Mouse (Mus musculus): ENCODE measurements around the gene Ace. TPM values are rescaled to one million over a fixed set of nuclear protein-coding genes. Genes with fewer than 3 reads are reported as not detected.

The Ace gene
- 6.3 and 8.5 TPM in 2 replicates for polyA plus RNA-seq (2012; rRNA removed)

DNA sequence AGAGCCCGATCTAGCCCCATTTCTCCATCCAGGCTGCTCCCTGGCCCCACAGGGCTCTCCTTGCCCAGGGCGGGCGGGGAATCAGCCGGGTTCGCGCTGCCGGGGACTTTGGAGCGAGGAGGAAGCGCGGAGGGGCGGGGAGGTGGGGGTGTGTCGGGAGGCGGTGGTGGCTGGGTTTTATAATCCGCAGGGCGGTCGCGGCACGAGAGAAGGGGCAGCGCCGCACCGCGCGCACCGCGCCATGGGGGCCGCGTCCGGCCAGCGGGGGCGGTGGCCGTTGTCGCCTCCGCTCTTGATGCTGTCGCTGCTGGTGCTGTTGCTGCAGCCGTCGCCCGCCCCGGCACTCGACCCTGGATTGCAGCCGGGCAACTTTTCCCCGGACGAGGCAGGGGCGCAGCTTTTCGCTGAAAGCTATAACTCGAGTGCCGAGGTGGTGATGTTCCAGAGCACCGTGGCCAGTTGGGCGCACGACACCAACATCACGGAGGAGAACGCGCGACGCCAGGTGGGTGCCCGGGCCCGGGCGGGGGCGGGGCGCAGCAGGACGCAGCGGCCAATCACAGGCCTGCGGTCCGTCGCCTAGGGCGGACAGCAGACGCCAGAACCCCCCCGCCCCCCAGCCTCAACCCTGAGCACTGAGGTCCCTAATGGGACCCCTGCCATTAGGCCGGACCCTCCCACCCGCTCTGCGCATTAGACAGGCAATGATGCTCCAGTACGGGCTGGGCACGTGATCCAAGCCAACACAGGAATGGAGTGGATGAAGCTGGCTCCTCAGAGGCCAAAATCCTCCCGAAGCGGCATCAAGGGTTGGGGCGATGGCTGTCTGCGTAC lies at the start of gene Ace:
Gene Ace, plus strand, starts transcription at position 205 of the 834 bp plus-strand sequence.
- DNase-seq (ENCODE audit: extremely low spot score in 1 of 2, low spot score in 1 of 2) = no peak

DNA sequence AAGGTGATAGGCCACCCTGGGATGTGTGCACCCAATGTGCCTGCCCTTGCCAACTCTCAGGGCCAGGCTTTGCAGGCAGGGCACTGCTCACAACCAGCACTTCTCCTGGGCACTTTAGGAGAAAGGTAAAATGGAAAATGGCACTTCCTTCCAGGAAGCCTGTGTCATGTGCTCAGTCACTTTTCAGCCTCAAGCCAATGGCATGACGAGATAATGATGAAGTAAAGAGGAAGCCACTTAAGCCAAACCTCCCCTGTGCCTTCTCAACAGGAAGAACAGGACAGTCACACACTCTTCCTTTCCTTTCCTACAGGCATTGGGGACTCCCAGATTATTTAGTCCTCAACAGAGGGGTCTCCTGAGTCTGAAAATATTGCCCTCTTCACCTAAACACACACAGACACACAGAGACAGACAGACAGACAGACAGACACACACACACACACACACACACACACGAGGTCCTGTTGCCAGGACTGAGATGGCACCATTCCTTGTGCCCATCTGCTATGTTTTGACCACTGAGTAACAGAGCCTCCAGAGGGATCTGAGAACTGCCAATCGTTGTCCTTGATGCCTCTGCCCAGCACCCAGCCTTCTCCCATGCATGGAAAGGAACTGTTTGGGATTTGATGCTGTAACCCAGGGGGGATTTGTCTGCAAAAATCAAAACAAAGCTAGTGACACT lies 47.5 kb upstream of the Ace start:
- DNase-seq (ENCODE audit: extremely low spot score in 1 of 2, low spot score in 1 of 2) = no peak

DNA sequence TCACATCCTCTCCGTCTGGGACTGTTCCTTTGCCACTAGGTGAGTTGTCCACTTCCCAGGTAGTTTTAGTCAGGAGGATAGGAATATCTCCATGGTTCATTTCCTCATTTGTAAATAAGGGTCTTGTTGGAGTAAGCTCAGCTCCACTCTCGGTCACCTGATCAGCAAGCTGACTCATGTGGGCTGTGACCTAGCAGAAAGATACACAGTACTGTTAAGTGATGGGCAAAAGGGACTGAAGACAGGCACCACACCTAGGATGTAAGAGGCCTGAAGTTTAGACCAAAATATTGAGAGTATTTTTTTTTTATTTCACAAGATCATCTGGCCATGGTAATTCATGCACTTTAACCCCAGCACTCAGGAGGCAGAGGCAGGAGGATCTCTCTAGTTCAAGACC lies 46.9 kb upstream of the Ace start:
- no peak for DNase-seq (ENCODE audit: extremely low spot score in 1 of 2, low spot score in 1 of 2)

DNA sequence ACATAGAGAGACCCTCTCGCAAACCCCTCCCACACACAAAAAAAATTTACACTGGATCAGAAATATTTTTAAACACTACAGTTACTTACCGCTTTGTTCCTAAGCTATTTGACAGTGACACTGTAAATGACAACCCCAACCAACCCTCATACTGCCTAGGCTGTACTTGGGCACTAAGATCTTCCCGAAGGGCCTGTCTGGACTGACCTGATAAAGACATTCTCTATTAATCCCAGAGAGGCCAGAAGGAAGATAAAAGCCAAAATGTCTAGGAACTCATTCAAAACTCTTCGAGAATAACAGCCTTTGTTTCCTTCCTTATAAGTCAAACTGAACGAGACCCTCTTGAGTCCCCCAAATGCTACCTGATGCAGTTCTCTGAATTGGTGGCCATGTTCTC lies 46.5 kb upstream of the Ace start:
- no peak for DNase-seq (ENCODE audit: extremely low spot score in 1 of 2, low spot score in 1 of 2)

DNA sequence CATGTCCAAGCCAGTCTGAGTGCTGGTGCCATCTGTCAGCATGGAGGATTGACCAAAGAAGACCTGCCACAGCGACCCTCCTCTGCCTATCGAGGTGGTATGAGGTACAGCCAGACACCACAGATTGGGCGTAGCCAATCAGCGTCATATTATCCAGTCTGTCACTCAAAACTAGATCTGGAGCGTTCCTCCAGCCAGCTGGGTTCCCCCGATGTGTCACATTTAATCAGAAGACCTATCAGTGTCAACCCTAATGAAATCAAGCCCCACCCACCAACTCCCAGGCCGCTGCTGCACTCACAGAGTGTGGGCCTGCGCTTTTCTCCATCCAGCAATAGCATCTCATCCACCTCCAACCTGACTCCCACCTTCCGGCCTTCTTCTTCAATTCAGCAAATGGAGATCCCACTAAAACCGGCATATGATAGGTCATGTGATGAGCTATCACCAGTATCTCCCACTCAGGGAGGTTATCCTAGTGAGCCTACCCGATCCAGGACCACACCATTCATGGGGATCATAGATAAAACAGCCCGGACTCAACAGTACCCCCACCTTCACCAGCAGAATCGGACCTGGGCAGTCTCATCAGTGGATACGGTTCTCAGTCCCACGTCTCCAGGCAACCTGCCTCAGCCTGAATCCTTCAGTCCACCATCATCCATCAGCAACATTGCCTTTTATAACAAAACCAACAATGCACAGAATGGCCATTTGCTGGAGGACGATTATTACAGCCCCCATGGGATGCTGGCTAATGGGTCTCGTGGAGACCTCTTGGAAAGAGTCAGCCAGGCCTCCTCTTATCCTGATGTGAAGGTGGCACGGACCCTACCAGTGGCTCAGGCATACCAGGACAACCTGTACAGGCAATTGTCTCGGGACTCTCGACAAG lies 44.7 kb upstream of the Ace start:
- DNase-seq (ENCODE audit: extremely low spot score in 1 of 2, low spot score in 1 of 2) = peak in 1 of 2 experiments; percentile 56

DNA sequence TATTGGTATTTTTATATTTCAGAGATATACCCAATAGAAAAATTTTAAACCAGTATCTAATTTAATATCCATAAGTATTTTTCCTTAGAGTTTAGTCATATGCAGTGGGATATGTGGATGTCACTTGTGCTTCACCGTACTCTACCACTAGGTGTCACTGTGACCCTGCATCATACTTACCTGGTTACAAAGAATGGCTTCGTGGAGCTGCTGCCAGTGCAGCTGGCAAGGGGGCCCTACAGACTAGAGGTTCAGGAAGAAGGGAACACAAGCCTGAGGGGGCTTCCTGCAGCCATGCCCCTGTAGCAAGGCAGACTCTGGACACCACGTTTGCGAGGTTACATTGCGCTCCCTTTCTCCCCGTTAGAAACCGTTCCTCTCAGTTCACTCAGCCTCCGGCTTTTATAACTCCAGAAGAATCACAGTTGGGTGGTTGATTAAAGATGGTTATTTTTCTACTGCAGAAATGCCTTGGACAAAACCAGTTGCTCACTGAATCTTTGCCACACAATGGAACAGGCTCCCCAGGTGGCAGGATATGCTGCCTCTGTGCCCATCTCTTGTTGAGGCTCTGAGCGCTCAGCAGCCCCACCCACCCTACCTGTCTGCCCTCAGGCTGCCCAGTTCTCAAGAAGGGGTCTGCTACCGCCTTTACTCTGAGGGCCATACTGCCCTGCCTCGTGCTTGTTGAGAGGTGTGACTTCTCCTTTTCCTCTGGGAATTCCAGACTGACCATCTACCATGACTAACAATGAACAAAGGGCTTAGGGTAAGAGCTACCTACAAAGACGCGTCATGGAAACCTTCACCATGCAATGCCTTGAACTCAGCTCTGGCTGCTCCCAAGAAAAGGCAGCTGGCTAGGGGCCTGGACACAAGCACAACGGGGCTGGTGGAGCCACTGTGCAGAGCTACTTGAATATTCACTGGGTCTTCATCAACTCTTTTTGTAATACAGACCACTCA lies 40.4 kb upstream of the Ace start:
- DNase-seq (ENCODE audit: extremely low spot score in 1 of 2, low spot score in 1 of 2) = peak; percentile 42 to 90

DNA sequence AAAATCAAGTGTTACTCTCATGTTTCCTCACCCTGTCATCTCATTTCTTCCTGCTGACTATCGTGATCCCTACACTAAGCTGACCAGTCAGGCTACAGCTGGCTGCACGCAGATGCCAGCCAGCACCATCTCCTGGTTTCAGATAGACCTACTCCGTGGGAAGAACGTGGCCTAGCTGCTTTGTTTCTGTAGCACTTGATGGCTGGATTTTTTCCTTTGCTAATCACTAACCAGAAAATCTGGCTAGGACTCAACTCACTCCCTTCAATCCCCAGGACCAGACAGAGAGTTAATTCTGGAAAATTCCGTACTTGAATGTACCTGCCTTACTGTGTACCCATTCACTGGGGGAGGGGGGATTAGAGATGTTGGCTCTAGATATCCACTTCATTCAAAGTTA lies 39.6 kb upstream of the Ace start:
- no peak for DNase-seq (ENCODE audit: extremely low spot score in 1 of 2, low spot score in 1 of 2)

DNA sequence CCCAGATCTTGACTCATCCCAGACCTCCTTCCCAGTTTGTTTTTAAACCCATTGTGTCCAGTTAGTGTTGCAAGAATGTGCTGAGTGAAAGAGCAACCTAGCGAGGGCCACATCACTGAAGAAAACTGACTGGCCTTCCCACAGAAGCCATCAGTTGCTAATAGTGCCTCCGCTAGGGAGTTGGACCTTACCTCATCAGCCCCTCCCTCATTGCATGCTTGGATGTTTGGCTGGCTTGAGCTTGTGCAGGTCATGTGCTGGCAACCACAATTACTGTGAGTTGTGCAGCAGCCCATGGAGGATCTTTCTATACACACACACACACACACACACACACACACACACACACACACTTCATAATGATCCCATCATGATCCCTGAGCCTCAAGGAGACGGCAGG lies 36.4 kb upstream of the Ace start:
- no peak for DNase-seq (ENCODE audit: extremely low spot score in 1 of 2, low spot score in 1 of 2)

DNA sequence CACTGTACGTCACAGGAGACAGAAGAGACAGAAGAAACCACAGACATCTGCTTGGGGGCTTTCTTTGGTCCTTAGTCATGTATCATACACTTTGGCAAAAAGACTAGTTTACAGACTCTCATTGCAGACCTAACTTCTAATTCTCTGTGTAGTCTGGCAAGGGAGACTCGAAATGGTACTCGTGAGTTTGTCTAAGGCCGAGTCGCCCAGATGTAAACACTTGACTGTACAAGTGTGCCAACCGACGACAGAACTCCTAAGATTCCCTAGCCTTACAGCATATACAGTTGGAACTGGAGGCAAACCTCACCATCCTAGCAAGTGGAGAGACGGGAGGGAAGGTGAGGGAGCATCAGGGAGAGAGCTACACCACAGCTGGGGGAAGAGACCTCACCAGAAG lies 34.0 kb upstream of the Ace start:
- DNase-seq (ENCODE audit: extremely low spot score in 1 of 2, low spot score in 1 of 2) = no peak

DNA sequence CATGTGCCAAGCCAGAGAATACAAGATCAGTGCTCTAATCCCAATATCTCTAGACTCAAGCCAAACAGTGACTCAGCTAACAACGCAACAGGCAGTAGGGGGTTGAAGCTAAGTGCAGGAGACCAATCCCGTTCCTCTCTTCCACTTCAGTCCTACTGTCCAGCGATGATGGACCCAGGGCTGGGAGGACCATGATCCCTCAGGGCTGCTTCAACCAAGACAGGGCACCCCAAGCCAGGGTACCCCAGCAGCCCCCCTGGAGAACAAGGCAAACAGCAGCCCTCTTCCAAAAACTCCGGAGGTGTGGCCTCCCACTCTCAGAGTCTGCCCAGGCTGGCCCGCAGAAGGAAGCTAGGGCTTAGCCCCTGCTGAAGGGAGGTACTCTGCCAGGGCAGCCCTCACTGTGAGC lies 33.4 kb upstream of the Ace start:
- DNase-seq (ENCODE audit: extremely low spot score in 1 of 2, low spot score in 1 of 2) = no peak

DNA sequence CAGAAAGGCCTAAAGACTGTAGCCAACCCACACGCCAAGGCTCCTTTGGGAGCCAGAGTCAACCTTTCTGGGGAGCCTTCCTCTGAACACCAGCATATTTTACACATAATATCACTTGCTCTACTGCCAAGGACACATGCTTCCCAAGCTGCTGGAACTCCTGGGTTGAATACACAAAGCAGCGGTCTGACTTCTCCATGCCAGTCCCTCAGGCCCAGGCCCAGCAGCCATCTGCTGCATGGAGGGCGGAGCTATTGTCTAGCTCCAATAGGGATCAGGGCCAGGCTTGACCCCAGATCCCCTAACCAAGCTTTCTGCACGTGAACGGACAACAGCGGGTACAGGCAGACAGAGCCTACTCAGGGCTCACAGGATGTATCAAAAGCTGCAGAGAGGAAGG lies 32.9 kb upstream of the Ace start:
- DNase-seq (ENCODE audit: extremely low spot score in 1 of 2, low spot score in 1 of 2) = no peak

DNA sequence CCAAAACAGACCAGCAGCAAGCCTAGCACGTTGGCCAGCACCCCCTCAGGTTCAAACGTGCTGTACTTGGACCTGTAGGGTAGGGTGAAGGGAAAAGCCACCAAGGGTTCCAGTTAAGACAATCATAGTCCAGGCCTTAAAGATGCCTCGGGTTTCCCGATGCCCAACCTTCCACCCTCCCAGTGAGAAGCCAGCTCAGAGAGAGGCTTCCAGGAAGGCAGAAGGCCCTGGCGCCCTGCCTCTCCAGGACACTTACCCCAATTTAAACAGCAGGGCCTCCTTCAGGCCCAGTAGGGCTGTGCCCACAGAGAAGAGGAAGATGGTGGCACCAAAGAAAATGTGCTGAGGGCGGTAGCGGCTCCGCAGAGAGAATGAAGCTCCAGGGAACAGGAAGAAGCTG lies 32.2 kb upstream of the Ace start:
- DNase-seq (ENCODE audit: extremely low spot score in 1 of 2, low spot score in 1 of 2) = no peak

DNA sequence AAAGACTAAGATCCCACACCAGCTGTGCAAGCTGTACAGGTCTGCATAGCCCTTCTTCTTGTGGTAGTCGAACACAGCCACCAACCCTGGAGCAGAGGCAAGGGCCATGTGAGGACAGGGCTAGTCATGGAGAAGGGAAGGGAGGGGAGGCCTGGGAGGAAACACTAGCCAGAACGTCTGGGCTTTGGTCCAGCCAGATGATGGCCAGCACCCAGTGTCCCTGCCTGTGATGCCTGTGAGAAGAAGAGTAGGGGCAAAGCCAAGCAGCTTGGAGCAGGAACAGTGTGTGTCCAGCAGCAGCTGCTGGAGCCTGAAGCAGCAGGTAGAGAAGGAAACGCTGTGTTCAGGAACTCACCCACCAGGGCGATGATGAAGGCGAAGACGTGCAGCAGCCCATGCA lies 31.5 kb upstream of the Ace start:
- no peak for DNase-seq (ENCODE audit: extremely low spot score in 1 of 2, low spot score in 1 of 2)

DNA sequence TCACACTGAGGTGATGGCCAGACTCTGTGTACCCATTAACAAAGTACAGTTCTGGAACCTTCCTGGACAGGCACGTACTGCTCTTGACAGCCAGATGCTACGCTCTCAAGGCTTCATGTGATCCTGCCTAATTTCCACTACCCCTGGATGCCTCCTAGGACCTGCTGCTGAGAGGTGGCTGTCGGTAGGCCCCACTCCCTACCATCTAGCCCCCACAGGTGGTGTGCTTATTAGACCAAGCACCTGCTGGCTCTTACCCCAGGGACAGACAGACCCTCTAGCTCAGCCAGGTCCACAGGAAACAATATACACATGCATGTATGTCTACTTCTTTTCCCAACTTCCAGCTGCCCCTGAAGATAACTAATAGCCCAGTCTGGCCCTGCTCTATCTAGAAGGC lies 30.8 kb upstream of the Ace start:
- no peak for DNase-seq (ENCODE audit: extremely low spot score in 1 of 2, low spot score in 1 of 2)

DNA sequence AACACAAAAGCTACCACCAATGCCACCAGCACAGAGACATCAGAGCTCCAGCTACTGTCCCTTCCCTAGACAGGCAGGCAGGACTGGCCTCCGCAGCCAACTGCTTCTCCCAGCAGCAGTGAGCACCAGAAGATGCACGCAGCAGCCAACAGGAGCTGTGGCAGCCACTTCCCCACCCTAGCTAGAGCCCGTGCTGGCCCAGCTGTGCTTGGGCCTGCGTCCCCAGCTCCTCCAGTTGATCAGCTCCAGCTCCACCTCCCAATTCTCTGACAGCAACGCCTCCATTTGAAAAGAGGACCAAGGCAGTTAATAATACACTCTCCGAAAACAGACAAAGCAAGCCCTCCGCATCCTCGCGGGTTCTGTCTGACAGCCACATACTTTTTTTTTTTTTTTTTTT lies 29.0 kb upstream of the Ace start:
- no peak for DNase-seq (ENCODE audit: extremely low spot score in 1 of 2, low spot score in 1 of 2)

DNA sequence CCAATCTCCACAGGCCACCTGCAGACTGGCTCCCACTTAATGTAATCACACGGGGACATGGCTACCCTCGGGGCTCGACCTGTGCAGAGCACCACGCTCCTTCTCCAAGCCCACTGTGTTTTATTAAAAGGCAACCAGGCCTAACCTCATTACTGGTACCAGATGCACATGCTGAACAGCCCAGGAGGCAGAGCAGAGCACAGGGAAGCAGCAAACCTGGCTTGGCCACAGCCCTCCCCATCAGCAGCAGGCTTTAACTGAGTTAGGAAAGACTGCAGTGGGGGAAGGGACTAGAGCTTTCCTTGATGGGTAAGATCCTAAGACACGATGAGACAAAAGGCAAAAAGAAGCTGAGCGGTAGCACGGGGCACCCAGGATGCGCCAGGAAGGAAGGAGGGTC lies 25.8 kb upstream of the Ace start:
- DNase-seq (ENCODE audit: extremely low spot score in 1 of 2, low spot score in 1 of 2) = no peak

DNA sequence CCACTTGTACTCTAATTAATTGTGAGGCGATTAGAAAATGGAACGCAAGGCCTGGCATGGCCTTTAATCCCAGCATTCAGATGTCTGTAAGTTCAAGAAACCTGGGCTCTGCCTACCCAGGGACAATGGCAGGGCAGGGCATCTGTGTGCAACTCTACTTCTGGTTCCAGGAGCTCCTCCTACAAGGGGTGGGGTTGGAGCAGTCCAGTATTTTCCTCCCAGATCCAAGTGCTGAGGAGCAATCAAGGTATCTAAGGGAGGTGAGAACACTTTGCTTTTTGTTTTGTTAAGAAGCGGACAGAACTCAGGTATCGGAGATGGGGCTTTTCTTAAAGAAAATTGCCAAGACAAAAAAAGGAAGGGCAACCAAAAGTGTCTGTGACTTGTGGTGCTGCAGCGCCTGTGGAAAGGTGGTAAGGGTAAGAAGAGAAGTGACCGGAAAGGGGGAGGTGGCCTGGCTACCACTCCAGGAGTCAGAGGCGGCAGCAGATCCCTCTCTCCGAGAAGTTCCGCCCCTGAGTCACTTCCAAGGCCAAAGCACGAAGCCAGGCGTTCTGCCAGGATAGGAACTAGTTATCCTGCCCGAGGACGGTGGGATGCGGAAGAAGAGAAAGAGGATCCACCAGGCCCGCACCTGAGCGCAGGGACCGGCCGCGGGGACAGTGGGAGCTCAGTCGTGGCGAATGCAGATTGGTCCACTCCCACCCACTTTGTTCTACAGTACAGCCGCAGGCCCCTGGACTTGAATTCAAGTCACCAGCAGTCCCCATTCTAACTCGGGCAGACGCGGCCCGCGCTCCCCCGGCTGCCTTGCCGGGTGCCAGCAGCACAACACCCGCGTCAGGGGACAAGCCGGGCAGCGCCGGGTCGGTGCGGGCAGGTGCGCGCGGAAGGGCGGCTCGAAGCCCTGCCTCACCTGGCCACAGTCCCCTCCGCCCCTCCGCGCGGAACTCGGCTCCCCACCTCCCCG lies 24.3 kb upstream of the Ace start:
- DNase-seq (ENCODE audit: extremely low spot score in 1 of 2, low spot score in 1 of 2) = no peak

DNA sequence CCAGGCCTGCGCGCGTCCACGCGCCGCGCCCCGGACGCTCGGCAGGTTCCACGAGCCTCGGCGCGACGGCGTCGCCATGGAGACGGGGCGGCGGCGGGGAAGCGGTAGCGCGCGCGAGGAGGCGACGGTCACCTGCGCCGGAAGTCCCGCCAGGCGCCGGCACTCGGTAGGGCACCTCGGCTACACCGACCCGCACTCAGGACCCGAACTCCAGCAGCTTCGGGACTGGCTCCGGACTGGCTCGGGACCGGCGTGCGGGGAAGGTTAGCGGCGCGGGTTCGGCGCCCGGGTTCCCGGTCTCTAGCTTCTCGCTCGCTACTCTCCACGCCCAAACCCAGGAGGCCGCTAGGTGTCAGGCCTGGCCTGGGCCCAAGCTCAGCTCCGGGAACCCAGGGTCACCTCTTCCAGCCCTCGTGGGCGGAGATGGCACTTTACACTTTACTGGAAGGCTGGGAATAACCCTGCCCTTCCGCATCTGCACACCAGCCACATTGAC lies 23.6 kb upstream of the Ace start:
- DNase-seq (ENCODE audit: extremely low spot score in 1 of 2, low spot score in 1 of 2) = peak in 1 of 2 experiments; percentile 72

Data from frontal cortex, adult 2 months (tissue).